Mouse (Mus musculus) thymus, postnatal 10 days (tissue): Measurements from ENCODE around the gene Coq4.
A peak's percentile ranks its signal among the peaks of the same experiment; 100 is the strongest.
"Not testable (repeated sequence)": the region's sequence is repeated elsewhere in the genome, so short reads cannot be mapped to it uniquely, and the experiment has no call there.

Source experiments
- DNase-seq, 2 experiments: peaks; one replicate each; pipeline ENCODE4 v3.0.0; 2021; ENCODE audit warnings: low spot score in 2 of 2

Gene Coq4

GRCm38 (mm10) chr2:29787104-29787917, at the start of gene Coq4:
Gene Coq4, plus strand, starts transcription at chr2:29787493.
- DNase-seq = peak; percentile 74 to 92

GRCm38 (mm10) chr2:29738799-29739198, 48.5 kb upstream of the Coq4 start:
- DNase-seq = no peak

- DNase-seq = no peak
Measured at GRCm38 (mm10) chr2:29739368-29739767, 47.9 kb upstream of the Coq4 start.

GRCm38 (mm10) chr2:29741207-29741606, 46.1 kb upstream of the Coq4 start:
- no peak for DNase-seq

- no peak for DNase-seq
Measured at GRCm38 (mm10) chr2:29744256-29744655, 43.0 kb upstream of the Coq4 start.

GRCm38 (mm10) chr2:29747188-29747782, 40.0 kb upstream of the Coq4 start:
- no peak for DNase-seq

GRCm38 (mm10) chr2:29747852-29748251, 39.4 kb upstream of the Coq4 start:
- peak in 1 of 2 experiments; percentile 39 for DNase-seq

GRCm38 (mm10) chr2:29748499-29748898, 38.8 kb upstream of the Coq4 start:
- DNase-seq = no peak

GRCm38 (mm10) chr2:29751497-29751896, 35.8 kb upstream of the Coq4 start, which contains the start of gene Gm13420:
Gene Gm13420, minus strand, starts transcription at chr2:29751685.
- DNase-seq = no peak

- no peak for DNase-seq
Measured at GRCm38 (mm10) chr2:29752397-29752796, 34.9 kb upstream of the Coq4 start.

GRCm38 (mm10) chr2:29755693-29756092, 31.6 kb upstream of the Coq4 start:
- DNase-seq = no peak

GRCm38 (mm10) chr2:29764831-29765230, 22.5 kb upstream of the Coq4 start:
- peak in 1 of 2 experiments; percentile 69 for DNase-seq

- no peak for DNase-seq
Measured at GRCm38 (mm10) chr2:29767976-29768709, 19.1 kb upstream of the Coq4 start.

GRCm38 (mm10) chr2:29768901-29769300, 18.4 kb upstream of the Coq4 start:
- DNase-seq = no peak

GRCm38 (mm10) chr2:29770162-29770561, 17.1 kb upstream of the Coq4 start:
- no peak for DNase-seq

GRCm38 (mm10) chr2:29771611-29772461, 15.5 kb upstream of the Coq4 start:
- DNase-seq = no peak

GRCm38 (mm10) chr2:29773323-29773722, 14.0 kb upstream of the Coq4 start:
- DNase-seq = no peak

- DNase-seq = not testable (repeated sequence)
Measured at GRCm38 (mm10) chr2:29781256-29781655, 6.0 kb upstream of the Coq4 start.

- no peak for DNase-seq
Measured at GRCm38 (mm10) chr2:29784290-29784689, 3.0 kb upstream of the Coq4 start.

- DNase-seq = peak; percentile 67 to 72
Measured at GRCm38 (mm10) chr2:29787937-29788681, 816 bp downstream of the Coq4 start, which contains the start of gene Trub2. Gene Trub2, minus strand, starts transcription at chr2:29788502.
